Mouse (Mus musculus) hindbrain, embryonic 12.5 days (tissue): ENCODE data around the gene Ndufb6. TPM values are rescaled to one million over a fixed set of nuclear protein-coding genes. Genes with fewer than 3 reads are reported as not detected.

Experiments used
- ATAC-seq: fragments of 200-750 bp; cut with Nextera tagmentation; 2 replicates; pipeline ENCODE4 v1.8.0; 2017; ENCODE audit warnings: moderate TSS enrichment; ENCODE audit not compliant: low FRiP score
- H3K27ac ChIP-seq: fragments of 300-500 bp; sonication (generic); 2 replicates; pipeline ENCODE4 v1.5.1; 2016; ENCODE audit warnings: mild to moderate bottlenecking
- H3K27me3 ChIP-seq: fragments of 300-500 bp; sonication (generic); 2 replicates; pipeline ENCODE4 v1.6.1; 2016; ENCODE audit warnings: mild to moderate bottlenecking
- H3K36me3 ChIP-seq: fragments of 300-500 bp; sonication (generic); 2 replicates; pipeline ENCODE4 v1.6.1; 2016; ENCODE audit warnings: mild to moderate bottlenecking
- H3K4me1 ChIP-seq: fragments of 300-500 bp; sonication (generic); 2 replicates; pipeline ENCODE4 v1.6.1; 2016
- H3K4me2 ChIP-seq: fragments of 300-500 bp; sonication (generic); replicated peaks from 2 replicates; pipeline ENCODE4 v1.6.1; 2016; ENCODE audit warnings: mild to moderate bottlenecking
- H3K4me3 ChIP-seq: fragments of 300-500 bp; sonication (generic); 2 replicates; pipeline ENCODE4 v1.5.1; 2016; ENCODE audit warnings: mild to moderate bottlenecking
- H3K9ac ChIP-seq: fragments of 300-500 bp; sonication (generic); 2 replicates; pipeline ENCODE4 v1.6.1; 2016; ENCODE audit warnings: mild to moderate bottlenecking, moderate library complexity
- H3K9me3 ChIP-seq: fragments of 300-500 bp; sonication (generic); replicated peaks from 2 replicates; pipeline ENCODE4 v1.6.1; 2016; ENCODE audit warnings: mild to moderate bottlenecking
- WGBS: fragments of 180-500 bp; shearing (Covaris S2); methylation state at CpG from one replicate; pipeline ENCODE4 v1.1.7; 2016; 5-methylcytosine and 5-hydroxymethylcytosine counted together
- polyA plus RNA-seq: library from polyadenylated mRNA; unstranded; fragments of >200 nt; fragmentation: Nextera tagmentation; extraction: Ambion mirVana; gene quantifications from 2 replicates; pipeline ENCODE4 v1.2.1, GENCODE M21; 2016

Gene Ndufb6
- polyA plus RNA-seq, 1 experiment from 2014 or later, result 265 TPM

- no peak overlapping the region for H3K27ac ChIP-seq
- no peak for ATAC-seq
- H3K4me1 ChIP-seq, result no peaks in the 10 kb centered on the region
- no peaks in the 10 kb centered on the region for H3K36me3 ChIP-seq
- 79% methylated on average over 5 of the region's 5 CpGs for WGBS
- no peak overlapping the region for H3K4me3 ChIP-seq
- H3K27me3 ChIP-seq, result no peaks in the 10 kb centered on the region; the same call in 1 of the 2 replicates
- H3K9ac ChIP-seq, result no peak overlapping the region
- no peak overlapping the region for H3K4me2 ChIP-seq
- no peaks in the 10 kb centered on the region for H3K9me3 ChIP-seq
Measured at GRCm38 (mm10) chr4:40226095-40226494, 53.1 kb downstream of the Ndufb6 start.

- Histone ChIP-seq H3K9me3 (no peaks in the 10 kb centered on the region), H3K4me3 (no peak overlapping the region), H3K4me1 (0 out of 2 replicates have a peak, but pooled peaks cover 5% of the 10 kb centered on the region), H3K9ac (no peak overlapping the region), H3K27me3 (peaks cover 2% of the 10 kb centered on the region; the same call in 1 of the 2 replicates), H3K27ac (no peak overlapping the region), H3K36me3 (no peaks in the 10 kb centered on the region), H3K4me2 (no peak overlapping the region)
- no peak for ATAC-seq
- WGBS, result 43% methylated on average over 21 of the region's 21 CpGs
Measured at GRCm38 (mm10) chr4:40221876-40222585, 57.2 kb downstream of the Ndufb6 start.

DNA sequence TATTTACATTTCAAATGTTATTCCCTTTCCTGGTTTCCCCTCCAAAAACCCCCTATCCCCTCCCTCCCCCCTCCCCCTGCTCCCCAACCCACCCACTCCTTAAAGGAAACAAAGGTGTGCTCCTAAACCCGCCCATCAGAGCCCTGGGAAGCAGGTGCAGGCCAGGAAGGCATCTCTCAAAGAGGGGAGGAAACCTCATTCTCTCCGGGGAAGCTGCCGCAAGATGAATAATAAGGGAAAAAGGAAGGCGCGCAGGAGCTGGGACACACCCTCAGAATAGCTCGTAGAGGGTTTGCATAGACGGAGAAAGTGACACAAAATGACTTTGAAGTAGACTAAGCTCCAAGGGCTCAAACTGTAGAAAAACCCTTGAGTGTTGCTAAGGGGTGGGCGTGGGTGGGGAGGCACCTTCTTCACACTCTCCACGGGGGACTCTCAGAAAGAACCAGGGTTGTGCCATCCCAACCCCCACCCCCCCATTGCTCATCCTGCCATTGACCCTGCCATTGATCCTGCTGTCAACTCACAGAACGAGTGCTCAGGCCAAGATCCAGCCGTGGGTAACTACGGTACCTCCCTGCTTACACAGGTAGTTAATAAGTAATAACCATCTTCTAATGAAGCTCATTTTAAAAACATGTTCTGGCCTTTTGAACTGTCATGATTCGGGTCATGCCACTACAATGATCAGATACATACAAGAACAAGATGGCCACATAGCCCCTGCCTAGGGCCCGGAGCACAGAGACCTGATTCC, 58.0 kb downstream of the Ndufb6 start:
- Histone ChIP-seq H3K36me3 (no peaks in the 10 kb centered on the region), H3K9me3 (no peaks in the 10 kb centered on the region), H3K27ac (no peak overlapping the region), H3K4me3 (no peak overlapping the region), H3K27me3 (peaks cover 2% of the 10 kb centered on the region; the same call in 1 of the 2 replicates), H3K4me2 (peak overlapping the region; percentile 19; the same call in 1 of the 2 replicates), H3K4me1 (0 out of 2 replicates have a peak, but pooled peaks cover 5% of the 10 kb centered on the region), H3K9ac (no peak overlapping the region)
- 33% methylated on average over 14 of the region's 14 CpGs for WGBS
- ATAC-seq, result no peak

Other genes starting within 250 kb of the Ndufb6 start
- 57.6 and 59.8 TPM in 2 replicates for gene Aco1, start 136.3 kb downstream of the Ndufb6 start, polyA plus RNA-seq
- gene Ddx58, start 39.6 kb downstream of the Ndufb6 start, polyA plus RNA-seq, result 6.9 and 7.6 TPM in 2 replicates
- gene Smim27, start 9.8 kb downstream of the Ndufb6 start, polyA plus RNA-seq, result 23.6 TPM in 2 replicates
- 45.6 and 48.3 TPM in 2 replicates for gene Topors, start 9.6 kb downstream of the Ndufb6 start, polyA plus RNA-seq
- 0.09 and 0.14 TPM in 2 replicates for gene Tmem215, start 192.8 kb upstream of the Ndufb6 start, polyA plus RNA-seq